Mouse (Mus musculus) neural tube, embryonic 12.5 days (tissue): Measurements from ENCODE around the gene Dact3. TPM values are rescaled to one million over a fixed set of nuclear protein-coding genes. Genes with fewer than 3 reads are reported as not detected.

ENCODE experiments used
- ATAC-seq: fragments of 200-750 bp; cut with Nextera tagmentation; 2 replicates; pipeline ENCODE4 v1.8.0; 2017; ENCODE audit warnings: low read depth, mild to moderate bottlenecking, moderate TSS enrichment, moderate library complexity; ENCODE audit not compliant: low FRiP score
- H3K27ac ChIP-seq: fragments of 300-500 bp; sonication (generic); 2 replicates; pipeline ENCODE4 v1.5.1; 2016
- H3K27me3 ChIP-seq: fragments of 300-500 bp; sonication (generic); replicated peaks from 2 replicates; pipeline ENCODE4 v1.6.1; 2016; ENCODE audit warnings: mild to moderate bottlenecking
- H3K36me3 ChIP-seq: fragments of 300-500 bp; sonication (generic); 2 replicates; pipeline ENCODE4 v1.6.1; 2016; ENCODE audit warnings: mild to moderate bottlenecking
- H3K4me1 ChIP-seq: fragments of 300-500 bp; sonication (generic); 2 replicates; pipeline ENCODE4 v1.6.1; 2016
- H3K4me2 ChIP-seq: fragments of 300-500 bp; sonication (generic); replicated peaks from 2 replicates; pipeline ENCODE4 v1.6.1; 2016; ENCODE audit warnings: mild to moderate bottlenecking
- H3K4me3 ChIP-seq: fragments of 300-500 bp; sonication (generic); 2 replicates; pipeline ENCODE4 v1.5.1; 2016
- H3K9ac ChIP-seq: fragments of 300-500 bp; sonication (generic); 2 replicates; pipeline ENCODE4 v1.6.1; 2016; ENCODE audit warnings: mild to moderate bottlenecking
- H3K9me3 ChIP-seq: fragments of 300-500 bp; sonication (generic); 2 replicates; pipeline ENCODE4 v1.6.1; 2016; ENCODE audit warnings: mild to moderate bottlenecking
- WGBS: fragments of 180-500 bp; shearing (Covaris S2); methylation state at CpG from one replicate; pipeline ENCODE4 v1.1.7; 2016; 5-methylcytosine and 5-hydroxymethylcytosine counted together
- polyA plus RNA-seq: library from polyadenylated mRNA; unstranded; fragments of >200 nt; fragmentation: Nextera tagmentation; extraction: Ambion mirVana; gene quantifications from 2 replicates; pipeline ENCODE4 v1.2.1, GENCODE M21; 2016

The Dact3 gene
- polyA plus RNA-seq, 1 experiment from 2014 or later = 10.2 TPM

DNA sequence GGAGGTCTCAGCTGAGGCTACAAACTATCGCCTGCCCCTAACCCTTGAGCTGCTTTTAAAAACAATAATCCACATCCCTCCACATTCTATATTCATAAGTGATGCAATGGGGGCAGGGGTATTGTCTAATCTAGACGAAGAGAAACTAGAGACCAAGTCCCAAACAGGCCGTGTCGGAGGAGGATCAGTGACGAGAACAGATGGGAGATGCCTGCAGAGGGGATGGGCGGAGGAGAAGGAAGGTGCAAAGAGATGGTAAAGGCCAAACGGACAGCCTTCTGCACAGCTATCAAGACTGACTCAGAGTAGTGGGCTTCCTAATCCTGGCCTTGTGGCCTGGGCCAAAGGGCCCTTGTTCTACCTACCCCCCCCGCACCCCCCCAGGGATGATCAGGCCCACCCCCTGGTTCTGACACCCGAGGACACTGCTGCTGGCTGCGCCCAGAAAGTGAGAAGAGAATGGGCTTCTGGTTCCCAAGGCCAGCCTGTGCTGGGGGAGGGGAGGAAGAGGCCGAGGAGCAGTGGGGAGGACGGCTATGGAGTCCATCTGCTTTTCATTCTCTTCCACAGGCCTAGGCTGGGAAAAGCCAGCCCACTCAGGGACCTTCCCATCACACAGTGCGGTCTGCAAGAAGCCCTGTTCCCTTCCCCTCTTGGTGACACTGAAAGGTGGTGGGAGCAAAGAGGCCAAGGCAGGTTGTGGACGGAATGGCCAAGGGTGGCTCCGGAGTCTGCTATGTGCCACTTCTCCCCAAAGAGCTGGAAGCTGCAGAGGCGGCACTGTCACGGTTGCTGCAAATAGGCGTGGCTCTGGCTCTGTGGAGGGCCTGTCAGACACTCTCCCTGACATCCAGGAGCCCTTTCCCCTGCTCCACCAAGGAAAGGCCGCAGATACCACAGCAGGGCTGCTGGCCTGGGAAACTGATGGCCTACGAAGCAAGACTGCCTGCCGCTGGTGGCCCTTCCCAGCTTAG, 46.0 kb downstream of the Dact3 start:
- no peak for ATAC-seq
- Histone ChIP-seq H3K4me3 (peak overlapping the region; percentile 85), H3K9me3 (no peaks in the 10 kb centered on the region), H3K27ac (peak overlapping the region; percentile 60), H3K9ac (peak overlapping the region; percentile 97), H3K4me1 (peaks cover 46% of the 10 kb centered on the region), H3K36me3 (peaks cover 44% of the 10 kb centered on the region), H3K4me2 (peak overlapping the region; percentile 86), H3K27me3 (no peaks in the 10 kb centered on the region)
- WGBS = 52% methylated on average over 21 of the region's 21 CpGs

DNA sequence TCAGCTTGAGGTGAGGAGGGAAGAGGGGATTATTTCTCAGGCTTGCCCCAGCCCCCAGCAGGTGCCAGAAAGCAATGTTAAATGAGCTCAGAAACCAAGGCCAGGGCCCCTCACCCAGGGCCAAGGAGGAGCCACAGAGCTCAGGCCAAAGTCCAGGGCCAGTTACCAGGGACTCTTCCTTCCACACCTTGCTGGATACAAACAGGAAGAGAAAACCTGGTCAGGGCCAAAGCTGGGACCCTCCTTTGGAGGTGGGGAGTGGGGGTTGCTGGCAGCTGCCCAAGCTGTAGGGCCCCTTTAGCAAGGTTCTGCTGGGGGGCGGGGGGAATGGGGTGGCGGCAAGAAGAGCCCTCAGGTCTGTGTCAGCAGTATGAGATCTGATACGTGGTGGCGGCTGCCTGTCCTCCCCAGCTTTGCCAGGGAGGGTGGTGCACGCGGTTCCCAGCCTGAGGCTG, 46.8 kb downstream of the Dact3 start:
- ATAC-seq = no peak
- WGBS = 81% methylated on average over 6 of the region's 6 CpGs

DNA sequence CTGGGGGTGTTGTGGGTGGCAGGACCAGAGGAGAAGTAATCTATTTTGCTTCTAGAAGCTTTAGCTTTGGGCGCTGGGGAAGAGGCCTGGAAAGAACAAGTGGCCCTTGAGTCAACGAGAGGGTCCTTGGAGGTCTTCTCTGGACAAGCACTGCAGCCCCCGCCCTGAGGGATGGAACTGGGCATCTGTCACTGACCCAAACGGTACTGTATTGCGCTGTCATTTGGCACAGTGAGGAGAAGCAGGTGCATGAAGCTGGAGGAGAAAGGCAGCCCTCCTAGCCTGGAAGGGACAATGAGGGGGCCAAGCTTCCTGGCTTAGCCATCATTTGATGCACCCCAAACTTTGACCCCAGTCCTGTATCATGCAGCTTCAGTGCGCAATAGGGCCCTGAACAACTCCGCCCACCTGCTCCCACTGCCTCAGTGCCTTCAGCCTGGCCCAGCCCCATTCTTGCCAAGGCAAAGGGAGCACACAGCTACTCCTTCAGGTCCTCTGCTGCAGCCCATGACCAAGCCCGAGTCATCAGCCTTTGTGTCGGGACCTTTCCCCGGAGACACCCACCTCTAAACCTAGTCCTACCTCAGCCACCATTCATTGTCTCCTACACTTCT, 47.4 kb downstream of the Dact3 start:
- peak overlapping the region; percentile 97 for H3K9ac ChIP-seq
- no peaks in the 10 kb centered on the region for H3K9me3 ChIP-seq
- H3K27ac ChIP-seq = no peak overlapping the region
- H3K36me3 ChIP-seq = peaks cover 31% of the 10 kb centered on the region
- no peaks in the 10 kb centered on the region for H3K27me3 ChIP-seq
- peak overlapping the region; percentile 86 for H3K4me2 ChIP-seq
- H3K4me3 ChIP-seq = peak overlapping the region; percentile 85
- H3K4me1 ChIP-seq = peaks cover 46% of the 10 kb centered on the region
- WGBS = 44% methylated on average over 10 of the region's 10 CpGs
- ATAC-seq = no peak

More for the DNA sequence above, 46.8 kb downstream of the Dact3 start:
- Histone ChIP-seq H3K4me3 (peak overlapping the region; percentile 85), H3K36me3 (peaks cover 36% of the 10 kb centered on the region), H3K4me1 (peaks cover 46% of the 10 kb centered on the region), H3K9me3 (no peaks in the 10 kb centered on the region), H3K27ac (peak overlapping the region; percentile 60; the same call in 1 of the 2 replicates), H3K27me3 (no peaks in the 10 kb centered on the region), H3K9ac (peak overlapping the region; percentile 97), H3K4me2 (peak overlapping the region; percentile 86)

DNA sequence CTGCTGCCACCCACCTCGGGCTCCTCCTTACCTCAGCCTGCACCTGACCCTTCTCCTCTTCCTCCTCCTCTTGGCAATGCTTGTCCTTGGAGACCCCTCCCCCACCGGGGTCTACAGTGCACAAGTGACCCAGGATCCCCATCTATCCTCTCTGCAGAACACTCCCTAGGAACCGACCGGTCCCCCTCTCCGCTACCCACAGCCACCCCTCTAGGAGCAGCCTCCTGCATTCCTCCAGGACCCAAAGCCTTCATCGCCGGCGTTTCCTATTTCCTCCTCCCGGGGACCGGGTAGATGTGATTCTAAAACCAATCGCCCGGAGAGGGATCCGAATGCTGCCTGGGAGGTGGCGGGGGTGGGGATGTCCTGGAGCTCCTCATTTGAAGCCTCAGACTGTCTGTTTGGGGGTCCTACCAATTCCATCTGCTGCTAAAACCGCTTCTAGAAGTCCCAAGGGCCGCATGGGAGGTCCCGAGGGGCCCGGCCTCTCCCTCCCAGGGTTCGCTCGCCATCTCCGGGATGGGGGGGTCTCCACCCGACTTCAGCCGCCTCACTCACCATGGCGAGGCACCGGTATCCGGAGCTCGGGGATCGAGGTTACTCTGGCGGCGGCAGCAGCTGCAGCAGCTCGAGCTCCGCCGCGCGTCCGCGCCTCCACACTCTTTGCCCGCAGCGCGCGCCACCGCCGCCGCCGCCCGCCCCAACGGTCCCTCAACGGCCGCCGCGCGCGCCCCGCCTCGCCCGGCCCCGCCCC, 48.3 kb downstream of the Dact3 start:
- no peaks in the 10 kb centered on the region for H3K27me3 ChIP-seq
- peaks cover 21% of the 10 kb centered on the region for H3K36me3 ChIP-seq
- H3K9ac ChIP-seq = peak overlapping the region; percentile 97
- peak overlapping the region; percentile 85 for H3K4me3 ChIP-seq
- peak overlapping the region; percentile 87 for H3K27ac ChIP-seq
- under 1% methylated on average over 45 of the region's 57 CpGs for WGBS
- H3K9me3 ChIP-seq = no peaks in the 10 kb centered on the region
- ATAC-seq = peak; percentile 7
- peaks cover 41% of the 10 kb centered on the region for H3K4me1 ChIP-seq
- H3K4me2 ChIP-seq = peak overlapping the region; percentile 86

DNA sequence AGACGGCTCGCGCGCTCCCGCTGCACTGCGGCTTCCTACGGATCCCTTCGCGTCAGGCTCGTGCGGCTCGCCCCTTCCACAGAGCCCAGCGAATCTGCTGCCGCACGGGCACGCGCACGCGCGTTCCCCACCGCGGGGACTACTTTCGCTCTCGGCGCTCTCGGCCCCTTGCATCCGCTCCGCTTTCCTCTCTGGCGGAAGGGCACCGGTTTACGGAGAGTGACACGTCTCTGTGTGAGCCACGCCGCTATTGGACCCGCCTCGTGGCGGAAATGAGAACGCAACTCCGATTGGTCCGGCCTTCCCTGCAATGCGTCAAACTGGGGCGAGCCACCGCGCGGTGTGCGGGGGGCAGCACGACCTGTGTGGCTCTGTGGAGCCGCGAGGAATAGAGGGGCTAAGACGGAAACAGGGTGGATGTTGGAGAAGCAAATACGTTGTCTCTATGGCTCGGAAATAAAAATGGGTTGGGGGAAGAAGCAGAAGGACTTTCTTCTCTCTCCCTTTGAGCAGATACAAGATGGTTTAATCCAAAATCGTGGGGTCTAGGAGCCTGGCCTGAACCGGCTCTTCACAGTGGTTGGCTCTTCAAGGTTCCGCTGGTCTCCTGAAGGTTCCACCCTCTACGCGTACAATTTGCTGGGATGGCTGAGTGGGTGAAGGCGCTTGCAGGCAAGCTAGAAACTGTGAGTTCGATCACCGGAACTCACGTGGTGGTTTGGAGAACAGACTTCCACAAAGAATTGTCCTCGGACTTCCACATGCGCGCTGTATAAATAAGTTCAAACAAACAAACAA, 49.1 kb downstream of the Dact3 start, which contains the start of gene Calm3:
Gene Calm3 (minus strand): TSS at position 78 of the 798 bp plus-strand sequence.
- Histone ChIP-seq H3K9me3 (no peaks in the 10 kb centered on the region), H3K36me3 (peaks cover 13% of the 10 kb centered on the region), H3K4me1 (peaks cover 37% of the 10 kb centered on the region), H3K27me3 (no peaks in the 10 kb centered on the region), H3K27ac (peak within 1 kb of the TSS; percentile 96), H3K4me3 (peak within 1 kb of the TSS; percentile 85), H3K4me2 (peak within 1 kb of the TSS; percentile 86), H3K9ac (peak within 1 kb of the TSS; percentile 97)
- ATAC-seq = peak; percentile 93
- WGBS = 2% methylated on average over 62 of the region's 64 CpGs

DNA sequence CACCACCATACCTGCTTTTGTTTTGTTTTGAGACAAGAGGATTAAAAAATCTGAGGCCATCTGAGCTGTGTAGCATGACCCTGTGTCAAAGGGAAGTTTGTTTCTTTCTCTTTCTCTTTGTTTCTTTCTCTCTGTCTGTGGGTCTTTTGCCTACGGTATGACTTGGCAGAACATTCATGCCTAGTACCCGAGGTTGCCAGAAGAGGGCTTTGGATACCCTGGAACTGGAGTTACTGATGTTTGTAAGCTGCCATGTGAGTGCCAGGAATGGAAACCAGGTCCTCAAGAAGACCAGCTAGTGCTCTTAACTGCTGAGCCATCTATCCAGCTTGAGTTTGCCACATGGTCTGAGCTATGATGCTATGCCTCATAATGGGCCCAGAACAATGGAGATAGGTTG, 53.2 kb downstream of the Dact3 start:
- Histone ChIP-seq H3K9me3 (no peaks in the 10 kb centered on the region), H3K36me3 (no peaks in the 10 kb centered on the region), H3K4me3 (no peak overlapping the region), H3K9ac (no peak overlapping the region), H3K27me3 (no peaks in the 10 kb centered on the region), H3K27ac (no peak overlapping the region), H3K4me2 (no peak overlapping the region), H3K4me1 (no peaks in the 10 kb centered on the region)
- 50% methylated on average over 2 of the region's 2 CpGs for WGBS
- no peak for ATAC-seq

DNA sequence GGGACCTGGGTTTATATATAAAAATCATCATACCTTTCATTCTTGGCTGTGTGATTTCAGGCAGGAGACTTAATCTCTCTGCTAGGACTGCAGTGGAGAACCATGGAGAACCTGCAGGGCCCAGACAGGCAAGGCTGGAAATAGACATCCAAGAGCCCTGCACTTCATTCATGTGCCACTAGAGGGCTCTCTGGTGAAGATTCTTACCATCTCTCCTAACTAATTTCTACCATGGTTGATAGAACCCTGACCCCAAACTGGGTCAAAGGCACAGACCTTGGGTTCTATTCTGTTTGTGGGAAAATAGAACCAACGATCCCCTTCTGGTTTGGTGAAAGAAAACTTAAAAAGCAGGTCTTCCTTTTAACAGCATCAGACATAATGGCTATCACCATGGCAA, 55.7 kb downstream of the Dact3 start:
- 9% methylated on average over 1 of the region's 1 CpGs for WGBS
- Histone ChIP-seq H3K4me1 (no peaks in the 10 kb centered on the region), H3K36me3 (no peaks in the 10 kb centered on the region), H3K27me3 (no peaks in the 10 kb centered on the region), H3K9ac (no peak overlapping the region), H3K9me3 (no peaks in the 10 kb centered on the region), H3K4me2 (no peak overlapping the region), H3K4me3 (no peak overlapping the region), H3K27ac (no peak overlapping the region)
- no peak for ATAC-seq

DNA sequence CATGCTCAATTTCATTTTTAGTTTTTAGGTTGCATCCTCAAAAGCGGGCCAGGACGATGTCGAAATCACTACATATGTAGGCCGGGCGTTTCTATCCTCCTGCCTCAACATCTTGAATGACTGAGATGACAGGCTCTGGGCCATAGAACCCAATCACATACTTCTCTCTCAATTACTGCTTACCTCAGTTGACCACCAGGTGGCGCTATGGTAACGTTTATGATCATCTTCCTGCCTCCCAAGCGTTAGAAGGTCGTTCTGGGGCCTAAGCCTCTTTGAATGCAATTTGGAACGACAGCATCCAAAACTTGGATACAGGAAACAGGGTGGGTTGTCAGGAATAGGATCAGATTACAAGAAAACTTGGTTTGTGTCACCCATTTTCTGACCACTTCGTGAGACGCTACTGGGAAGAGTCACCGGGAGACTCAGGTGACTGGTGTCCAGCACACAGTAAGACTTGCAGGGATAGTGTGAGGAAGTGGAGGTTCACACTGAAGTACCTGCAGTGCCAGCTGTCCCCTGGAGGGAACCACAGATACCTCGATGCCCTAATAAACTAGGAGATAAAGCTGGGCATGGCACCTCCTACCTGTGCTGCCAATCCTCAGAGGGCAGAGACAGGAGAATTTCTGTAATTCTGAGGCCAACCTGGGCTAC, 57.0 kb downstream of the Dact3 start:
- no peak overlapping the region for H3K27ac ChIP-seq
- ATAC-seq = peak; percentile 38
- H3K4me1 ChIP-seq = no peaks in the 10 kb centered on the region
- H3K9me3 ChIP-seq = no peaks in the 10 kb centered on the region
- H3K4me2 ChIP-seq = no peak overlapping the region
- no peak overlapping the region for H3K9ac ChIP-seq
- no peak overlapping the region for H3K4me3 ChIP-seq
- no peaks in the 10 kb centered on the region for H3K27me3 ChIP-seq
- H3K36me3 ChIP-seq = no peaks in the 10 kb centered on the region
- WGBS = 18% methylated on average over 14 of the region's 14 CpGs

DNA sequence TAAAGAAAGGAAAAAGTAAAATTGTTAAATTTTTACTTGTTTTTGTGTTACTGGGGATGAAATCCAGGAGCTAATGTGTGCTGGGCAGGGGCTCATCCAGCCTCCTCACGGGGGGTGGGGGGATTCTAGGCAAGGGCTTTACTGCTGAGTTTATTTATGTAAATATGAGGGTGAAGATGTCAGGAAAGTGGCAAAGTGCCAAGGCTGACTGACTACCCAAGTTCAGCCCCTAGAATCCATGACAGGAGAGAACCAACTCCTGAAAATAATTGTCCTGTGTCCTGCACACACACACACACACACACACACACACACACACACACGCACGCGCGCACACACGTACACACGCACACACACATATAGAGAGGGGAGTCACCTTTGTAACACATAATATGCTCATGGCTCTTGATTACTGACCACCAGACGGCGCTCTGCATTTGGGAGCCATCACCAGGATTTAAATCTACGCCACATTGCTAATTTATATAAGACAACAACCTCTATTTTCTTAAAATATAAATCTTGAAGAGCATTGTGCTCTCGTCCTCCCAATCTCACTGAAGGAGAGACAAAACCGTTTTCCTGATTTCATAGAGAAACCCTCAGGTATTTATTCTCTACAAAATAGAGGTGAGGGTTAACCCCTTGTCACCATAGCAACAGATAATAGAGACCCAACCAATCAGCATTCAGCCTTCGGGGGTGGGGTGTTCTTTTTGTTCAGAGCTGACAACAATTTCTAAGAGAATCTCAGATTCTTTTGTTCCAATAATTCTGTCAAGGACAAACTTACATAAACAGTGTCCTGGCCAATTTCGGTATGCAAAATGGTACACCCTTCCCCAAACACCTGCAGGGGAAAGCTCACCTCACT, 57.8 kb downstream of the Dact3 start:
- no peaks in the 10 kb centered on the region for H3K36me3 ChIP-seq
- 51% methylated on average over 14 of the region's 14 CpGs for WGBS
- no peaks in the 10 kb centered on the region for H3K9me3 ChIP-seq
- peak; percentile 61 for ATAC-seq
- no peak overlapping the region for H3K27ac ChIP-seq
- H3K4me3 ChIP-seq = no peak overlapping the region
- H3K9ac ChIP-seq = no peak overlapping the region
- H3K4me2 ChIP-seq = no peak overlapping the region
- H3K4me1 ChIP-seq = no peaks in the 10 kb centered on the region
- no peaks in the 10 kb centered on the region for H3K27me3 ChIP-seq
